Mouse (Mus musculus) neural tube, embryonic 11.5 days (tissue): ENCODE results near the gene Mapk12. TPM values are rescaled to one million over a fixed set of nuclear protein-coding genes. Genes with fewer than 3 reads are reported as not detected.

ENCODE experiments used
- ATAC-seq: fragments of 200-750 bp; cut with Nextera tagmentation; 2 replicates; pipeline ENCODE4 v1.8.0; 2017; ENCODE audit warnings: moderate number of reproducible peaks, mild to moderate bottlenecking, moderate TSS enrichment, moderate library complexity; ENCODE audit not compliant: insufficient read depth, low FRiP score, low TSS enrichment
- DNase-seq: peaks from one replicate; pipeline ENCODE4 v3.0.0-alpha.2; 2015; ENCODE audit warnings: low spot score
- H3K27ac ChIP-seq: fragments of 300-500 bp; sonication (generic); 2 replicates; pipeline ENCODE4 v1.5.1; 2014; ENCODE audit warnings: low read depth, mild to moderate bottlenecking, low read length
- H3K27me3 ChIP-seq: fragments of 300-500 bp; sonication (generic); 2 replicates; pipeline ENCODE4 v1.6.1; 2014; ENCODE audit warnings: mild to moderate bottlenecking, low read length, mixed read lengths; ENCODE audit not compliant: control insufficient read depth, insufficient read depth
- H3K36me3 ChIP-seq: fragments of 300-500 bp; sonication (generic); 2 replicates; pipeline ENCODE4 v1.6.1; 2014; ENCODE audit warnings: mild to moderate bottlenecking, low read length, moderate library complexity, mixed read lengths; ENCODE audit not compliant: control insufficient read depth, insufficient read depth
- H3K4me1 ChIP-seq: fragments of 300-500 bp; sonication (generic); 2 replicates; pipeline ENCODE4 v1.6.1; 2014; ENCODE audit warnings: low read length, mixed read lengths; ENCODE audit not compliant: control insufficient read depth, insufficient read depth
- H3K4me2 ChIP-seq: fragments of 300-500 bp; sonication (generic); 2 replicates; pipeline ENCODE4 v1.6.1; 2014; ENCODE audit warnings: low read depth, mild to moderate bottlenecking, moderate library complexity
- H3K4me3 ChIP-seq: fragments of 300-500 bp; sonication (generic); 2 replicates; pipeline ENCODE4 v1.5.1; 2014; ENCODE audit warnings: low read depth, low read length
- H3K9ac ChIP-seq: fragments of 300-500 bp; sonication (generic); 2 replicates; pipeline ENCODE4 v1.6.1; 2014; ENCODE audit warnings: mild to moderate bottlenecking, low read length
- H3K9me3 ChIP-seq: fragments of 300-500 bp; sonication (generic); 2 replicates; pipeline ENCODE4 v1.6.1; 2016; ENCODE audit warnings: low read length; ENCODE audit not compliant: control insufficient read depth
- WGBS: fragments of 180-500 bp; shearing (Covaris S2); extraction: QIAGEN DNeasy Blood & Tissue Kit; methylation state at CpG from one replicate; pipeline ENCODE4 v1.1.7; 2014; 5-methylcytosine and 5-hydroxymethylcytosine counted together
- polyA plus RNA-seq: library from polyadenylated mRNA; unstranded; fragments of >200 nt; fragmentation: Nextera tagmentation; extraction: Ambion mirVana; gene quantifications from 2 replicates; pipeline ENCODE4 v1.2.1, GENCODE M21; 2014

The Mapk12 gene
- polyA plus RNA-seq = 15.4 and 20.3 TPM in 2 replicates

- no peaks in the 10 kb centered on the region for H3K36me3 ChIP-seq
- peak within 1 kb of the TSS; percentile 98 for H3K4me2 ChIP-seq
- DNase-seq = peak; percentile 72
- no peak within 1 kb of the TSS for H3K27ac ChIP-seq
- H3K9ac ChIP-seq = peak within 1 kb of the TSS; percentile 75
- H3K9me3 ChIP-seq = no peaks in the 10 kb centered on the region
- ATAC-seq = peak; percentile 70
- peak within 1 kb of the TSS; percentile 59 for H3K4me3 ChIP-seq
- 0% methylated on average over 21 of the region's 21 CpGs for WGBS
- no peaks in the 10 kb centered on the region for H3K27me3 ChIP-seq
- peaks cover 4% of the 10 kb centered on the region; the same call in 1 of the 2 replicates for H3K4me1 ChIP-seq
These were observed at the start of gene Mapk12 for GRCm38 (mm10) chr15:89140659-89141252. Gene Mapk12, minus strand, starts transcription at chr15:89140703.

GRCm38 (mm10) chr15:89184937-89185227 lies 44.4 kb upstream of the Mapk12 start:
- WGBS = 90% methylated on average over 5 of the region's 5 CpGs
- Histone ChIP-seq H3K4me2 (no peak overlapping the region), H3K9me3 (no peaks in the 10 kb centered on the region), H3K4me1 (peaks cover 8% of the 10 kb centered on the region), H3K9ac (no peak overlapping the region), H3K27ac (no peak overlapping the region), H3K4me3 (no peak overlapping the region), H3K36me3 (peaks cover 6% of the 10 kb centered on the region; the same call in 1 of the 2 replicates), H3K27me3 (no peaks in the 10 kb centered on the region)
- DNase-seq (no peak), ATAC-seq (no peak)

GRCm38 (mm10) chr15:89184141-89184936 lies 43.8 kb upstream of the Mapk12 start:
- H3K9ac ChIP-seq = no peak overlapping the region
- DNase-seq = no peak
- no peak overlapping the region for H3K4me2 ChIP-seq
- peaks cover 14% of the 10 kb centered on the region for H3K4me1 ChIP-seq
- no peak for ATAC-seq
- no peaks in the 10 kb centered on the region for H3K9me3 ChIP-seq
- H3K27ac ChIP-seq = no peak overlapping the region
- no peaks in the 10 kb centered on the region for H3K27me3 ChIP-seq
- peaks cover 6% of the 10 kb centered on the region; the same call in 1 of the 2 replicates for H3K36me3 ChIP-seq
- no peak overlapping the region for H3K4me3 ChIP-seq
- WGBS = 58% methylated on average over 5 of the region's 5 CpGs

DNA sequence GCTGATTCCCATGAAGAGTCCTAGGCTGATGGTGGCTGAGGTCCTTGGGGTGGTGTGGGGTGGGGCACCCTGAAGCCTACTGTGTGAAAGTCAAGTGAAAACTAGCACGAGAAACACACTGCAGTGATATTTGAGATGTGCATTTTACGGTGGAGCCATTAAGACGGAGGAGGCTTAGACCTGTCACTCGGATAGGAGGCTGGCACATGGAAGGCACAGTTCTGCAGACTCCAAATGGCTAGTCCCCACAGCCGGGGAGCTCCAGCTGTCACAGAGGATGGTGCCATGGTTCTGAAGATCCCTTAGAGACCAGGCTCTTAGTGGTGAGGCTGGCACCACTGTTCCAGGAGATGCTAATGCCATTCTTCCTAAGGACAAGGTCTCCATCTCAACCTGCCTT lies 42.3 kb upstream of the Mapk12 start:
- no peak for ATAC-seq
- peaks cover 29% of the 10 kb centered on the region for H3K4me1 ChIP-seq
- H3K9ac ChIP-seq = no peak overlapping the region
- DNase-seq = no peak
- no peaks in the 10 kb centered on the region for H3K27me3 ChIP-seq
- WGBS = 60% methylated on average over 5 of the region's 5 CpGs
- no peak overlapping the region for H3K27ac ChIP-seq
- H3K9me3 ChIP-seq = no peaks in the 10 kb centered on the region
- H3K36me3 ChIP-seq = 0 out of 2 replicates have a peak, but pooled peaks cover 3% of the 10 kb centered on the region
- H3K4me3 ChIP-seq = no peak overlapping the region
- H3K4me2 ChIP-seq = no peak overlapping the region

DNA sequence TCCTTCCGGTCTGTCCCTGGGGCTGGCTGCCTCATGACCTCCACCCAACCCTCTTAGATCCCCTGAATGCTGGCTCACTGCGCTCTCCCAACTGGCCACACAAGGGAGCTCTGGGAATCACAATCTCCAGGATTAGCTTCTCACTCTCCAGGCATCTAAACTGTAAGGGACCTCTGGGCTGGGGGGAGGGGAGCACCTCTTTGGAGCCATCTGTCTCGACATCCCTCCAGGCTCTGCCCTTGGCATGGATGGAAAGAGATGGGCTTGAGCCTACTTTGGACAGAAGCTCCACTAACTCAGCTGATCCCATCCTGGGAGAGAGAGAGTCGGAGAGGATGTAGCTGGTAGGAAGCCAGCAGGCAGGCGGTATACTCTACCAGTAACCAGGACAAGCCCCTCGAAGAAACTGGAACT lies 41.8 kb upstream of the Mapk12 start:
- DNase-seq = peak; percentile 42
- H3K27ac ChIP-seq = no peak overlapping the region
- 0 out of 2 replicates have a peak, but pooled peaks cover 3% of the 10 kb centered on the region for H3K36me3 ChIP-seq
- H3K4me3 ChIP-seq = no peak overlapping the region
- H3K4me1 ChIP-seq = peaks cover 34% of the 10 kb centered on the region
- H3K27me3 ChIP-seq = no peaks in the 10 kb centered on the region
- WGBS = 47% methylated on average over 6 of the region's 6 CpGs
- H3K9ac ChIP-seq = no peak overlapping the region
- no peaks in the 10 kb centered on the region for H3K9me3 ChIP-seq
- ATAC-seq = no peak
- no peak overlapping the region for H3K4me2 ChIP-seq

GRCm38 (mm10) chr15:89181561-89182270 lies 41.2 kb upstream of the Mapk12 start:
- DNase-seq (no peak), ATAC-seq (no peak)
- 80% methylated on average over 10 of the region's 10 CpGs for WGBS
- Histone ChIP-seq H3K4me2 (peak overlapping the region; percentile 95), H3K4me1 (peaks cover 40% of the 10 kb centered on the region), H3K27me3 (no peaks in the 10 kb centered on the region), H3K27ac (no peak overlapping the region), H3K36me3 (0 out of 2 replicates have a peak, but pooled peaks cover 3% of the 10 kb centered on the region), H3K4me3 (peak overlapping the region; percentile 76; the same call in 1 of the 2 replicates), H3K9me3 (no peaks in the 10 kb centered on the region), H3K9ac (no peak overlapping the region)

DNA sequence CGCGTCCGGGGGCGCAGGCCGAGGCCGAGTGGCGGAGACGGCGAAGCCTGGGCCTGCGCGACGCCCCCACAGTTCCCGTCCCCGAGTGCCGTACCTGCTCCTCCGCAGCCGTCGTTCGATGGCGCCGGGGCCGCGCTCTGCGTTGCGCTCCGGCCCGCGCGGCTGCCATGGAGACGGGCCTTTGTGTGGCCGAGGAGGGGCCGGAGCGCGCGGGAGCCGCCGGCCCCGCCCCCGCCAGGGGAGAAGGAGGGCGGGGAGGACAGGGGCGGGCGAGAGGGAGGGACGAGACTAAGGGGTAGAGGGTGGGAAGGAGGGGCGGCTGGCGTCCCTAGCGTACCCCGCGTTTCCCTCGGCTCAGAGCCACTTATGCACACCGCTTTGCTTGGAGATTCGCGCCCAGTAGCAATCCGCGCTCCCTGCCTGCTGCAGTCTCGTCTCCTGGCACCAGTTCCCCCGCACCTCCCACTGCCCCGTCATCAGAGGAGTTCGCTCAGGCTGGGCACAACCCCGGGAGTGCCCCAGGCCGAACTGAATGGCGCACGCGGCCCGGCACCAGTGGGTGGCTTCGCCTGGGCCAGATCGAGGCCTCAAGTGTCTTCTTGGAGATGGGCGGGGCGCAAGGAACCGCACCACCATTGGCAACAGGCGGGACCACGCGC lies 40.2 kb upstream of the Mapk12 start, which contains the start of gene Plxnb2:
Gene Plxnb2 (minus strand): TSS at position 218 of the 659 bp plus-strand sequence.
- Histone ChIP-seq H3K9me3 (no peaks in the 10 kb centered on the region), H3K9ac (peak within 1 kb of the TSS; percentile 92), H3K4me3 (peak within 1 kb of the TSS; percentile 76), H3K4me2 (peak within 1 kb of the TSS; percentile 95), H3K4me1 (peaks cover 47% of the 10 kb centered on the region), H3K27me3 (no peaks in the 10 kb centered on the region), H3K36me3 (0 out of 2 replicates have a peak, but pooled peaks cover 3% of the 10 kb centered on the region), H3K27ac (peak within 1 kb of the TSS; percentile 79)
- under 1% methylated on average over 66 of the region's 72 CpGs for WGBS
- DNase-seq = peak; percentile 96
- peak; percentile 86 for ATAC-seq

DNA sequence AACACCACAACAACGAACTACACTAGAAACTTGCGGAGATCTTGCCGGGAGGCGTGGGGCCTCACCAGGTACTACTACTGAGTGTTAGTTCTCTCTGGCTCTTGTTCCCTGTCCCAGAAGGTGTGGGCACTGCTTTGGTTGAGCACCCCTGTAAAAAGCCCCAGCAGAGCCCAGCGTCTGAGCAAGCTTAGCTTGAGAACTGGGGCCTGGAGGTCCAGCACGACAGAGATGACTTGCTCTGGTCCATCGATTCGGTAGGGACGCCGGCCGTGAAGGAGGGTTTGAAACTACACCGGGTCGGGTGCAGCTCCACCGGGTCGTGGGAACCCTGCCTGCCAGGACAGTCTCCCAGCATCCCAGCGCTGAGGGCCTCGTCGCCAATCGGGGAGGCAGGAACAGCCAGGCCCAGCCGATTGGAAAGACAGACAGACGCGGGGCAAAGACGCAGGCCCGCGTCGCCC lies 39.6 kb upstream of the Mapk12 start:
- ATAC-seq (no peak; the same call in none of the 2 replicates), DNase-seq (no peak)
- no peaks in the 10 kb centered on the region for H3K27me3 ChIP-seq
- peaks cover 47% of the 10 kb centered on the region for H3K4me1 ChIP-seq
- H3K4me3 ChIP-seq = peak overlapping the region; percentile 76
- peak overlapping the region; percentile 95 for H3K4me2 ChIP-seq
- 0 out of 2 replicates have a peak, but pooled peaks cover 3% of the 10 kb centered on the region for H3K36me3 ChIP-seq
- 1% methylated on average over 26 of the region's 26 CpGs for WGBS
- H3K9ac ChIP-seq = peak overlapping the region; percentile 92
- peak overlapping the region; percentile 79 for H3K27ac ChIP-seq
- H3K9me3 ChIP-seq = no peaks in the 10 kb centered on the region
